Mouse (Mus musculus): ENCODE results near the gene Mtif3.

DNA sequence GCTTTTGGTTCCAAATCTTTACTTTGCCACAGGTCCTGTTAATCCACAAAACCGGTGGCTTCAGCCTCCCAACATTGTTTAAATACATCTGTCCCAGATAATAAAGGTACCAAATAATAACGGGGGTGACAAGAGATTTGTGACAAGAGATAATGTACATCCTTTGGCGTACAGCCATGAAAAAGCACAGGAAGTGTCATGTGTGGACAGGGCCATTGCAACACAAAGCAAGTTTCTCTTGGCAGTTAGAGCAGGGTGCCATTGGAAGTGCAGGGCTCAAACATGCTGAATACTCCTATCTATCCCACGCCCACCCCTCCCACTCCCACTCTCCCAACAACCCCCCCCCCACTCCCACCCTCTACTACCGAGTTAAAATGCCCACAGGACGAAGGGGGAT is 31.4 kb upstream of the Mtif3 start:
- TF ChIP-seq CTCF (conservative IDR thresholded peaks at IDR 0.05; ENCODE audit: low read length) (no peak), NANOG (IDR thresholded peaks at IDR 0.05; ENCODE audit: borderline replicate concordance, low read length) (no peak), POU5F1 (IDR thresholded peaks at IDR 0.05; ENCODE audit: borderline replicate concordance, low read length) (no peak)
